24 mouse cellular contexts compared by ENCODE assay signal in the genomic region with DNA sequence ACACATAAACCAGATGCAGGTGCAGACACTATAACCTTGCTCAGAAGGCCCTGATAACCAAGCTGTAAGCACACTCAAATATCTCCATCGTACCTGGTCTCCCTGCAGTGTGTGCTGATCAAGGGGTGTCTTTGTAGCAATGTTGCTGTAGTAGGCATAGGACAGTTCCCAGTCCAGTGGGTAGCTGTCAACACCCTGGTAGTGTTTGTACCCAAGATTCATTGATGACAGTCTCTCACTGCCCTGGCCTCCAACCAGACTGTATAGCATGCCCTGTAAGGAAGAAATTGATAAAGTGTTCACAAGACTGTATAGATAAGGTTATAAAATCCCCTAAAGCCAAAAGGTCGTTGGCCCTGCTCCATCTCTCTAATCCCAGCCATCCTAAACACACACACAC. TPM values are rescaled to one million over a fixed set of nuclear protein-coding genes. Genes with fewer than 3 reads are reported as not detected.
DNase-seq lines count a peak whose midpoint lies in the region; ATAC-seq and TF ChIP-seq lines count a peak whose summit lies in the region.
"Had no signal": no experiment of that assay in that cellular context is flagged by ENCODE, and none has a peak within 500 bp of the region (broad histone marks: within the 10 kb centered on the region; RNA-seq: fewer than 3 reads in every experiment).

No protein-coding gene starts in this region.

- TF ChIP-seq EP300 in heart, postnatal 0 days (IDR thresholded peaks at IDR 0.05; ENCODE audit: low read depth): no peak

- no peak overlapping the region for H3K4me2 ChIP-seq in forebrain, embryonic 15.5 days (replicated peaks)
- H3K4me2 ChIP-seq in forebrain, embryonic 11.5 days (ENCODE audit: low read depth, low read length, severe bottlenecking): no peak overlapping the region
- H3K4me2 ChIP-seq in heart, embryonic 12.5 days: no peak overlapping the region
- H3K4me2 ChIP-seq in heart, postnatal 0 days (ENCODE audit: low read depth, low read length): no peak overlapping the region
- H3K4me2 ChIP-seq: intestine, embryonic 15.5 days had no signal

- no peaks in the 10 kb centered on the region for H3K36me3 ChIP-seq in forebrain, embryonic 15.5 days
- no peaks in the 10 kb centered on the region for H3K36me3 ChIP-seq in forebrain, embryonic 11.5 days (ENCODE audit: control insufficient read depth, insufficient read depth, low read length)
- H3K36me3 ChIP-seq in heart, embryonic 12.5 days: no peaks in the 10 kb centered on the region
- H3K36me3 ChIP-seq in heart, postnatal 0 days (replicated peaks; ENCODE audit: control insufficient read depth, insufficient read depth, low read length): no peaks in the 10 kb centered on the region
- H3K36me3 ChIP-seq: intestine, embryonic 15.5 days had no signal

- no peak for DNase-seq in forebrain, embryonic 11.5 days (ENCODE audit: low spot score)
- no peak for DNase-seq in heart, adult 9 months (ENCODE audit: low spot score in 2 of 2)
- DNase-seq in heart, postnatal 0 days (ENCODE audit: low spot score): no peak
- no peak for DNase-seq in heart, adult 11 months
- DNase-seq: adrenal gland, postnatal 10 days; cerebellum, adult 8-10 months; gastrocnemius, postnatal 14 days; kidney, adult 2 months; kidney, postnatal 36 days; liver; lung, adult 2 months; lung, postnatal 10 days; midbrain, embryonic 14.5 days had no signal

- H3K27ac ChIP-seq in forebrain, embryonic 15.5 days (replicated peaks): peak overlapping the region; percentile 66; the same call in 1 of the 2 replicates
- no peak overlapping the region for H3K27ac ChIP-seq in forebrain, embryonic 11.5 days (ENCODE audit: low read depth, low read length)
- no peak overlapping the region for H3K27ac ChIP-seq in heart, embryonic 12.5 days (ENCODE audit: poor library complexity, severe bottlenecking)
- no peak overlapping the region for H3K27ac ChIP-seq in heart, postnatal 0 days (ENCODE audit: low read depth)
- H3K27ac ChIP-seq: intestine, embryonic 15.5 days; liver, embryonic 14.5 days; macrophage had no signal

- H3K4me1 ChIP-seq in forebrain, embryonic 15.5 days: peaks cover 61% of the 10 kb centered on the region
- no peaks in the 10 kb centered on the region for H3K4me1 ChIP-seq in forebrain, embryonic 11.5 days (replicated peaks; ENCODE audit: control insufficient read depth, insufficient read depth, low read length)
- peaks cover 20% of the 10 kb centered on the region for H3K4me1 ChIP-seq in heart, embryonic 12.5 days (replicated peaks)
- H3K4me1 ChIP-seq in heart, postnatal 0 days (ENCODE audit: control insufficient read depth, insufficient read depth): peaks cover 10% of the 10 kb centered on the region
- H3K4me1 ChIP-seq: intestine, embryonic 15.5 days had no signal

- no peak overlapping the region for H3K4me3 ChIP-seq in forebrain, embryonic 15.5 days
- no peak overlapping the region for H3K4me3 ChIP-seq in forebrain, embryonic 11.5 days (ENCODE audit: low read depth, low read length)
- no peak overlapping the region for H3K4me3 ChIP-seq in heart, embryonic 12.5 days
- no peak overlapping the region for H3K4me3 ChIP-seq in heart, postnatal 0 days (ENCODE audit: low read depth, low read length)
- H3K4me3 ChIP-seq: intestine, embryonic 15.5 days had no signal

- no peak overlapping the region for H3K9ac ChIP-seq in forebrain, embryonic 15.5 days (replicated peaks)
- H3K9ac ChIP-seq in forebrain, embryonic 11.5 days (ENCODE audit: low read length): no peak overlapping the region
- no peak overlapping the region for H3K9ac ChIP-seq in heart, embryonic 12.5 days
- H3K9ac ChIP-seq in heart, postnatal 0 days (replicated peaks; ENCODE audit: low read depth, low read length): no peak overlapping the region
- H3K9ac ChIP-seq: intestine, embryonic 15.5 days; liver, embryonic 14.5 days had no signal

- ATAC-seq in forebrain, embryonic 15.5 days (replicated peaks): no peak
- no peak for ATAC-seq in forebrain, embryonic 11.5 days (replicated peaks; ENCODE audit: low FRiP score)
- peak; percentile 61; the same call in 1 of the 2 replicates for ATAC-seq in heart, embryonic 12.5 days (ENCODE audit: insufficient number of reproducible peaks, low FRiP score)
- ATAC-seq in heart, postnatal 0 days (ENCODE audit: insufficient read depth, low read depth): 0 out of 2 replicates have a peak, but pooled peaks have one; percentile 44
- ATAC-seq in megakaryocyte-erythroid progenitor cell, adult 5-6 weeks (replicated peaks; ENCODE audit: low FRiP score, low TSS enrichment, poor library complexity, severe bottlenecking): 0 out of 2 replicates have a peak, but pooled peaks have one; percentile 57
- ATAC-seq: hindbrain, embryonic 16.5 days; intestine, embryonic 15.5 days; Patski had no signal

- 83% methylated on average over 2 of the region's 2 CpGs for WGBS in forebrain, embryonic 15.5 days
- WGBS in forebrain, embryonic 11.5 days: 88% methylated on average over 2 of the region's 2 CpGs
- 16% methylated on average over 2 of the region's 2 CpGs for WGBS in heart, embryonic 12.5 days
- WGBS in heart, postnatal 0 days: 8% methylated on average over 2 of the region's 2 CpGs

- no peaks in the 10 kb centered on the region for H3K27me3 ChIP-seq in forebrain, embryonic 15.5 days
- no peaks in the 10 kb centered on the region for H3K27me3 ChIP-seq in forebrain, embryonic 11.5 days (ENCODE audit: control insufficient read depth, insufficient read depth, low read length)
- no peaks in the 10 kb centered on the region; the same call in 1 of the 2 replicates for H3K27me3 ChIP-seq in heart, embryonic 12.5 days (replicated peaks)
- H3K27me3 ChIP-seq in heart, postnatal 0 days (ENCODE audit: control insufficient read depth, insufficient read depth, low read length): no peaks in the 10 kb centered on the region
- H3K27me3 ChIP-seq: CH12.LX; intestine, embryonic 15.5 days had no signal

- no peak for TF ChIP-seq CTCF in heart, postnatal 0 days (IDR thresholded peaks at IDR 0.05; ENCODE audit: low read depth)

- no peaks in the 10 kb centered on the region for H3K9me3 ChIP-seq in forebrain, embryonic 15.5 days
- H3K9me3 ChIP-seq in forebrain, embryonic 11.5 days (ENCODE audit: control insufficient read depth, low read length): no peaks in the 10 kb centered on the region
- H3K9me3 ChIP-seq in heart, embryonic 12.5 days (replicated peaks): no peaks in the 10 kb centered on the region
- H3K9me3 ChIP-seq in heart, postnatal 0 days (replicated peaks; ENCODE audit: control insufficient read depth, low read length): no peaks in the 10 kb centered on the region
- H3K9me3 ChIP-seq: intestine, embryonic 15.5 days had no signal

RNA-seq across cellular contexts. Expression of a gene that starts 59.6 kb away (rescaled TPM):
- 11.0 and 11.4 TPM in 2 replicates for polyA plus RNA-seq in forebrain, embryonic 15.5 days (2015; fragmentation: Nextera tagmentation; extraction: Ambion mirVana)
- 9.1 and 10.4 TPM in 2 replicates for polyA plus RNA-seq in forebrain, embryonic 11.5 days (2014; fragmentation: Nextera tagmentation; extraction: Ambion mirVana)
- polyA plus RNA-seq in heart, embryonic 12.5 days (2016; fragmentation: Nextera tagmentation; extraction: Ambion mirVana): 1.4 and 1.9 TPM in 2 replicates
- 0.89 and 1.4 TPM in 2 replicates for total RNA-seq in heart, postnatal 0 days (2014; rRNA removed; ENCODE audit: low replicate concordance)
- polyA plus RNA-seq in heart, postnatal 0 days (2015; fragmentation: Nextera tagmentation; extraction: Ambion mirVana): 0.14 and 0.37 TPM in 2 replicates
- total RNA-seq in megakaryocyte-erythroid progenitor cell, adult 5-6 weeks (2014; fragmentation: Nextera tagmentation): not detected in 2 replicates
- total RNA-seq in megakaryocyte-erythroid progenitor cell, adult 5-6 weeks (2017): not detected in 2 replicates
- total RNA-seq: granulocyte monocyte progenitor cell, adult 5-6 weeks had no signal
- polyA plus RNA-seq: C2C12 had no signal

Comparison
In these comparisons a context has a peak if more than half of its experiments do, and no peak if none do; other contexts are left out.
1. ATAC-seq: peak in heart, embryonic 12.5 days (single experiment), heart, postnatal 0 days (single experiment) and megakaryocyte-erythroid progenitor cell, adult 5-6 weeks (single experiment); none in forebrain, embryonic 15.5 days (single experiment) and forebrain, embryonic 11.5 days (single experiment).